Mouse (Mus musculus) layer of hippocampus, postnatal 25 days (tissue): Measurements from ENCODE around the gene Rtkn2. TPM values are rescaled to one million over a fixed set of nuclear protein-coding genes. Genes with fewer than 3 reads are reported as not detected.

Source experiments
- DNase-seq, 2 experiments: peaks; one replicate each; pipeline ENCODE4 v3.0.0; 2022; ENCODE audit warnings: mixed read lengths in 2 of 2, low spot score in 1 of 2; ENCODE audit errors: extremely low spot score in 1 of 2
- total RNA-seq, 2 experiments: library from RNA; stranded (reverse); gene quantifications; 2 replicates each; pipeline ENCODE4 v1.2.3; 2021

The Rtkn2 gene
- total RNA-seq, 2 experiments from 2014 or later, result 4.7 to 6.5 TPM

DNA sequence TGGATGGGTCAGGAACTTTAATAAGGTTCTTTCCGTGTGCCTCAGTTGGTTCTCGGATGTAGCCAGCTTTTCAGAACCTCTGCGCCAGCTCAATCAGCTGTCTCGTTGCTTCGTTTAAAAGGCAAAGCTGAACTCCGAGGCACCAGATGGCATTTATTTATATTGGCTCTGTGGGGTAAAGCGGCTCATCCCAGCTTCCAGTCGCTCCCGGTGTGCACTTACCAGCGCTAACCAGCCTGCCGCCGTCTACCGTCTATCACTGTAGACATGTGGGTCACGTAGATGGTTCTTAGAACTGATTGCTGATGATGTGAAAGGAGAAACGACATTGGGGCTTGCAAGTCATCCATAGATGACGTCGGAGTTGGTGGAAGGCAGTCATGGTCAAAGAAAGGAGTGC lies 5.7 kb downstream of the Rtkn2 start:
- DNase-seq, result no peak

GRCm38 (mm10) chr10:67995356-67995755 lies 16.0 kb downstream of the Rtkn2 start:
- DNase-seq, result no peak

- DNase-seq, result peak in 1 of 2 experiments; percentile 20
These were observed 16.8 kb downstream of the Rtkn2 start for GRCm38 (mm10) chr10:67996171-67996570.

DNA sequence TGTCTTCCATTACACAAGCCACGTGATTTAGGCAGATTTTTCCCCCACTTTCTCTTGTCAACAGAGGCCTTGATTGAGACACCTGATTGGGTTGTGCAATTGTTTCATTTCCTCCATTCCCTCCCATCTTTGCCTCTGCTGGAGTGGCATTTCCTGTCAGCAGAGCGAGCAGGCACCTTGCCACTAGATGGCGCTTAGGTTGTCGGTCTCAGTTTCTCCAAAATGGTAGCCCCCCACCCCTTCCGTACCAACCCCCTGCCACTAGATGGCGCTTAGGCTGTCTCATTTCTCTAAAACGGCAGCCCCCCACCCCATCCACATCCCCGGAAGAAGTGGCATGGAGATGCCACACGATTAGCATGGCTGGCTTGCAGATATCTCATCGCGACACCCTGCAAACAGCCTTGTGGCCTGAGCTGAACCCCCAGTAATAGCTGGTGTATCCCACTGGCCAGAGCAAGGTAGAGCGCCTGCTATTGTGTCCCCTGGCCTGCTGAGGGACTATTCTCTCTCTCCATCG lies 18.8 kb downstream of the Rtkn2 start:
- DNase-seq, result peak in 1 of 2 experiments; percentile 72

DNA sequence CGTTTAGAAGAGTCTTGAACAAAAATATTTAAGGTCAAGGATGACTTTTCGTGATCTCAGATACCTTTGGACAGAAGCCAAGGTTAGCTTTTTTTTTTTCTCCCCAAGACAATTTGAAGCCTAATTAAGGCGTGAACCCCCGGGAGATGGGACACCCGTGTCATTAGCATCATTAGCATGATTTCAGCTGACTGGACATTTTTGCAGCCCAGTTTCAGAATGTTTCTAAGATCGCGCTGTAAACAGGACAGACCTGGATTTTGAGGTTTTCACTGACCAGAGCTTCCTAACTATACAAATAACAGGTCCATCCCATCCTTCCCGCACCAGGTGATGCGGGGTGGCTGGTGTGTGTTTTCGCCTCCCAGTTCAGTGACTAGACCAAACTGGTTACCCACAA lies 19.8 kb downstream of the Rtkn2 start:
- no peak for DNase-seq

GRCm38 (mm10) chr10:68001456-68001855 lies 22.1 kb downstream of the Rtkn2 start:
- DNase-seq, result no peak

GRCm38 (mm10) chr10:68003651-68004422 lies 24.5 kb downstream of the Rtkn2 start:
- no peak for DNase-seq

- no peak for DNase-seq
These were observed 26.0 kb downstream of the Rtkn2 start for GRCm38 (mm10) chr10:68005404-68005803.

DNA sequence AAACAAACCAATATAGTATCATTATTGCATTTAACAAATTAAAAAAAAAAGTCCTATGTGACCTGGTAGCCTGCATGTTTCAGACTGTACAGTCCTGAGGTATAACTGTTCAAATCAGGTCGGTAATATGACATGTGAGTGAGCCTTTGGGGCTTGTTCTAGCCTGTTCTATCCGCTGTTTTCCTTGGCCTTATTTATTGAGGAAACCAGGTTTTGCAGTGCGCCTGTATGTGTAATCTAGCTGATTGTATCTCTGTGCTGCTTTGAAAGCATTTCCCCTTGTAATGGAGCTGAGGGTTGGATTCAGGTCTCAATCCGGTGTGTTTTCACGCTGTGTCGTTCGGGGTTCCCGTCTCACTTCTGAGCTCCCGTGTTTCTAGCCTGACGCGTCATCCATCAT lies 27.1 kb downstream of the Rtkn2 start:
- no peak for DNase-seq

DNA sequence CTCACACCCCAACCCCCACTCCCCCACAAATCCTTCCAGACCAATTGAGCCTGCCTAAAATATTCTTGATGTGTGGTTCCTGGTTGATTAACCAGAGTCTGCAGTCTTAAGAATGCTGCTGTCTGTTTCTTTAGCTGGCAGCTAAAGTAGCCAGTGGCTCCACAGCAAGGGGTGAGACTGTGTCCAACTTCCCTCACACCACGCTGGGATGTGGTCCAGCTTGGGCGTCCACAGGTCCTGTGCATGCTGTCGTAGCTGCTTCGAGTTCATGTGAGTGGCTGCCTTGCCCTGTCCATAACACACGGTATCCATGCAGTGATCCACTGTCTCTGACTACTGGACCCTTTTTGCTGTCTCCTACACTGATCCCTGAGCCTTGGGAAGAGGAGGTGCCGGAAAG lies 27.7 kb downstream of the Rtkn2 start:
- no peak for DNase-seq

GRCm38 (mm10) chr10:68008198-68008955 lies 29.0 kb downstream of the Rtkn2 start:
- no peak for DNase-seq

GRCm38 (mm10) chr10:68009301-68009700 lies 29.9 kb downstream of the Rtkn2 start:
- no peak for DNase-seq

DNA sequence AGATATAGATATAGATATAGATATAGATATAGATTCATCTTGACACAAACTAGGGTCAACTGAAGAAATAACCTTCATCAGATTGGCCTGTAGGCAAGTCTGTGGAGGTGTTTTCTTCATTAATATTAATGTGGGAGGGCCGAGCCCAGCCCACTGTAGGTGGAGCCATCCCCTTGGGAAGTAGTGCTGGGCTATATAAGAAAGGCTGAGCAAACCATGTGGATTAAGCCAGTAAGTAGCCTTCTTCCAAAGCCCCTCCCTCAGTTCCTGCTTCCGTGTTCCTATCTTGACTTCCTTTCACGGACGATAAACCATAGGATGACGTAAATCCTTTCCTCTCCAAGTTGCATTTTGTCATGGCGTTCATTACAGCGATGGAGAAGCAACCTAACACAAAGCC lies 30.5 kb downstream of the Rtkn2 start:
- DNase-seq, result no peak

DNA sequence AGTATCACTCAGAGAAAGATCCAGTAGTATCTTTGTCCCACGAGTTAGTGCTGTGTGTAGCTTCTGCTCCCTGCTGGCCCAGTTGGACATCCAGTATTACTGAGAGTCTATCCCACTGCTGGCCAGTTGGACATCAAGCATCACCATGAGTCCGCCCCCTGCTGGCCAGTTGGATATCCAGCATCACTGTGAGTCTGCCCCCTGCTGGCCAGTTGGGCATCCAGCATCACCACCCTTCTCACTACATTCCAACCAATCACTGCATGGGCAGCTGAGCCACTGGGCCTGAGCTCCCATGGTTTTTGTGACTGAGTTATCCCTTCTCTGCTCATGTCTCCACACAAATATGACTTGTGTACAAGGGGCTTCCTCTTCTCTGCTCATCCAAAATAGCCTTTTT lies 33.8 kb downstream of the Rtkn2 start:
- no peak for DNase-seq

- no peak for DNase-seq
These were observed 41.4 kb downstream of the Rtkn2 start for GRCm38 (mm10) chr10:68020755-68021154.

DNA sequence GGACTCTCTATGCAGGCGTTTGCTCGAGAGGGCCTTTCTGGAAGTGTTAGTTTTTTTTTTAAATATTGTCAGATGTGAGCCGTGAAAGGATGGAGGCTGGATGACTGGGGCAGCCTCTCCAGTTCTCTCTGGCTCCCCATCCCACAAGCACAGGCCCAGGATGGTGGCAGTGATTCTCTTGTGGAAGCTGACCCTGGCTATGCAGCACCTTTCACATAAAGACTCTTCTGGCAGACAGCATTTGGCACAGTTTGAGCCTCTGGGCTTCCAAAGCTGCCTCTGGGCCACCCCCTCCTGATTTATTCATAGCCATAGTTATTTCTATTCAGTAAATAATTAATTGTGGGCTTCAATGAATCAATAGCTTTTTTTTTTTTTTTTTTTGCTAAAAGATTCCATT lies 46.3 kb downstream of the Rtkn2 start:
- no peak for DNase-seq

GRCm38 (mm10) chr10:68028327-68029080 lies 49.1 kb downstream of the Rtkn2 start:
- DNase-seq, result no peak

DNA sequence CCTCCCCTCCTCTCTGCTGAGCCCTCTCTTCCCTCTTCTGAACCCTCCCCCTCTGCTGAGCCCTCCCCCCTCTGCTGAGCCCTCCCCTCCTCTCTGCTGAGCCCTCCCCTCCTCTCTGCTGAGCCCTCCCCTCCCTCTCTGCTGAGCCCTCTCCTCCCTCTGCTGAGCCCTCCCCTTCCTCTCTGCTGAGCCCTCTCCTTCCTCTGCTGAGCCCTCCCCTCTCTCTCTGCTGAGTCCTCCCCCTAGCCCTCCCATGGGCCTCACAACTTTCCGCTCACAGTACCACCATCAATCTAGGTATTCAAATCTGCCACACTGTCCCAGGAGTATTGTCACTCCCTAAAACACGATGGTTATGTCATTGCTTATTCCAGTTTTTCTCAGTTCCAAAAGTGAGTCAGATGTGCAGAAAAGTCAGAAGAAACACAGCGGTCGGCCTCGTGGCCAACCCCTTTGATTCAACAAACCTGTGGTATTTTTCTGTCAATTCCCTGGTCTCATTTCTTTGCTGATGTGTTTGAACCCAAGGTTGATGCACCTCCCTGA lies 49.8 kb downstream of the Rtkn2 start:
- DNase-seq, result no peak

- DNase-seq, result no peak
These were observed 50.7 kb downstream of the Rtkn2 start for GRCm38 (mm10) chr10:68030027-68030426.

- DNase-seq, result no peak
These were observed 56.5 kb downstream of the Rtkn2 start for GRCm38 (mm10) chr10:68035707-68036367.
